Mouse (Mus musculus) gastrocnemius, postnatal 25 days (tissue): ENCODE data around the gene Rnf2. TPM values are rescaled to one million over a fixed set of nuclear protein-coding genes. Genes with fewer than 3 reads are reported as not detected.

Experiments used
- DNase-seq: peaks from one replicate; pipeline ENCODE4 v3.0.0; 2022
- long read RNA-seq, 2 experiments: library from polyadenylated mRNA; stranded (forward); transcript quantifications; one replicate each; pipeline ENCODE4 v2.0.0; 2021
- total RNA-seq, 2 experiments: library from RNA; stranded (reverse); gene quantifications; 1 replicate in 1 of 2; 2 replicates in 1 of 2; pipeline ENCODE4 v1.2.3; 2021

The Rnf2 gene
- 10 to 100 TPM; 10.4 to 13.5 TPM for total RNA-seq
- long read RNA-seq, experiment 1, transcript Rnf2-201 (7 exons, 3,160 nt): major isoform, 6 of 6 reads
- long read RNA-seq, experiment 1, partial matches to known transcripts: 0 of 6 reads
- long read RNA-seq, experiment 1, other reads (novel, unspliced or antisense): 0 of 6 reads
- long read RNA-seq, experiment 2, partial matches to known transcripts: 0 of 4 reads
- long read RNA-seq, experiment 2, other reads (novel, unspliced or antisense): 0 of 4 reads

GRCm38 (mm10) chr1:151500531-151501361 lies at the start of gene Rnf2:
Rnf2 (minus strand) TSS chr1:151500955.
- peak; percentile 96 for DNase-seq

DNA sequence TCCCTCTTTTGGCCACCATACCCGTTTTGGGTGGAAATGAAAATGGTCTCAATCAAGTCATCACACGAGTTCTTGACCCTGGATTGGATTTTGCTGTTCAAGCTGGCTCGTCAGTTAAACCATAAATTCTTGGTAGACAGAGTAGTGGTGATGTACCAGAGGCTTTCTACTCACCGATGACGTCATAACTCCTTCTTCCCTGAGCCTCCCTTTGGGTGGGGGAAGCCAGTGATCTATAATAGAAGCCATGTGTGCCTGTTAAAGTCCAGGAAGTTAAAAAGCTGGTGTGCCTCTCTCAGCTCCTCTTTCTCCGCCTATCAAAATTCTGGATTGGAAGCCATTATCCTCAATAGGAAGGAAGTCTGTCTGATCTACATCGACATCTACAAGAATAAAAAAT lies 49.0 kb upstream of the Rnf2 start:
- no peak for DNase-seq

DNA sequence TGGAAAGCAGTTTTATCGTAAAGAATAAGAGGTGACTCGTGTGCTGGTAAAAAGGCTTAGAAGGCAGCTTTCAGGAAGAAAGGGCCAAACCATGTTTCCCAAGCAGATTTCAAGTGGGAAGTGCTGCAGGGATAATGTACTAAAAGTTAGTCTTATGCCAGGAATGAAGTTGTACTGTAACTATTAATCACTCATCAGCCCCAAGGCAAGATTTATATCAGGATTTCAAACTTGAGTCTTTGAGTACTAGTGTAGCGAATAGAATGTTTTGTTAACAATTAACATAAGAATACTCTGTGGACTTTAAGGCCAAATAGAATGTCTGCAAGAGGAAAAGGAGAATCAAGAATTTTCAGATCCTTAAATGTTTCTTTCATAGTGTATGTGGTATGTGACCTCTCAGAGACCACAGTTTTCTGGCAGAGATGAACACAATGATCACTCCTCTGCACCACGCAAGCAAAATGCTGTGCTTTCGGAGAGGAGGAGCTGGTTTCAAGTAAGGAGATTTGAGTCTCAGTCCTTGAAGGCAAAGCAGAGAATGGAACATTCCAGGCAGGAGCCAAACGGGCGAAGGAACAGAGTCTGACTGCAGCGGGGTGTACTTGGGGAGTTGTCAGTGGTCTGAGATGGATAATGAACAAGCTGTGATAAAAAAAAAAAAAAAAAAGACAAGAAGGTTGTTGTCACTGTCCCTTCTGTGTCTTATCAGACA lies 48.3 kb upstream of the Rnf2 start:
- DNase-seq: no peak

GRCm38 (mm10) chr1:151545571-151545970 lies 44.8 kb upstream of the Rnf2 start:
- no peak for DNase-seq

DNA sequence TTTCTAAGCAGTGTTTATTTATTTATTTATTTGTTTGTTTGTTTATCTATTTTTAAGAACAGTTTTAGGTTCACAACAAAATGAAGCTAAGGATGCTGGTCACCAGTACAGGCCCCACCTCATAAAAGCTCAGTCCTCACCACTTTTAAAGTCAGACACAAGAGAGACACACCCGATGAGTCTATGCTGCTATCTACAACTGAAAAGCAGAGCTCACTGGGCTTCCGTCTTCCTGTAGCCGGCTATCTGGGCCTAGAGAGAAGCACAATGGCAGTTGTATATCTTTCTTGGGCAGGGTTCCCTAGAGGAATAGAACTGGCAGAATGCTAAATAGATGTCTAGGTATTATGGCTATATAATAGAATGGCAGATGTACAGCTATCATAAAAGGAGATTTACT lies 43.8 kb upstream of the Rnf2 start:
- no peak for DNase-seq

- no peak for DNase-seq
These were observed 43.2 kb upstream of the Rnf2 start for GRCm38 (mm10) chr1:151543796-151544477.

- DNase-seq: no peak
These were observed 25.9 kb upstream of the Rnf2 start for GRCm38 (mm10) chr1:151526701-151527100.

DNA sequence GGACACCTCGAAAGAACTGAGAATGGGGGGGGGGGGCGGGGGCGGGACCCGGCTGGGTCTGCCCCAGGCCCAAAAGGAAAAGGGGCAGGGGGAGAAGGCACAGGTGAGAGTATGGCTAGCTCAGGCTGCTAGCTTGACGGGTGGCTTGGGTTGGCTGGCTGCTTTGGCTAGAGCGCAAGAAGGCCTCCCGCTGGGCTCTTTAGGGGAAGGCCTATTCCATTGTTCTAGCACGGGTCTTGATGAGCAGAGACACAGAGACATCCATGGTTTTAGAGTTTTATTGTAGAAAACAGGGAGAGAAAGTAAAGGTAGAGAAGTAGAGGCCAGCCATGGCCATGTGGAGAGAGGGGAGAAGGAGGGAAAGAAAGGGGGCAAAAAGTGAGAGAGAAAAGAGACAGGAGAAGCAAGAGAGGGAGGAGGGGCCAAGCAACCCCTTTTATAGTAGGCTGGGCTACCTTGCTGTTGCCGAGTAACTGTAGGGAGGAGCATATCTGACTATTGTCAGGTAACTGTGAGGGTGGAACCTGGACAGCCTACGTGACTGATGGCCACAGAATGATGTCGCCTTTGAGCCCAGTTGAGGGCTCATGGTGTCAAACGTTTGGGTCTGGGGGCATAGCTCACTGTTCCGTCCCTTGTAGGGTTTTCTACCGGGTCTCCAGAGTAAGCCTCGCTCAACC lies 17.0 kb upstream of the Rnf2 start:
- DNase-seq: no peak

DNA sequence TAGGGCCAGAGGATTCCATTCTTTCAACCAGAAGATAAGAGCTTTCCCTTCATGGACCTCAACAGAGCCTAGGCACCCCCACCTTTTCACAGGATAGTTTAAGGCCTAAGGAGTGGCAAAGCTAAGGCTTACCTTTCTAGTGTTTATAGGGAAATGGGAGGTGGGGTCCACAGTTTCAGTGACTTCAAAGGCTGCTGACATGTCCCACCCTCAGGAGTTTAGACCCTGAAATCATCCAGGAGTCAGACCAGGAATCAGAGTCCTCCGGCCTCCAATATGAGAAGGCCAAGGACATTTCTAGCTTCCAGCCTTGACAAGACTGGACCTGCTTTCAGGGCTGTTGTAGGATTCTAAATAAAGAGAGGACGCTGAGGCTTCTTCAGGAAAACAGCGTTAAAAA lies 16.1 kb upstream of the Rnf2 start:
- no peak for DNase-seq

GRCm38 (mm10) chr1:151515733-151516132 lies 15.0 kb upstream of the Rnf2 start:
- no peak for DNase-seq

GRCm38 (mm10) chr1:151514119-151514518 lies 13.4 kb upstream of the Rnf2 start:
- no peak for DNase-seq

GRCm38 (mm10) chr1:151510811-151511210 lies 10.1 kb upstream of the Rnf2 start:
- DNase-seq: no peak

DNA sequence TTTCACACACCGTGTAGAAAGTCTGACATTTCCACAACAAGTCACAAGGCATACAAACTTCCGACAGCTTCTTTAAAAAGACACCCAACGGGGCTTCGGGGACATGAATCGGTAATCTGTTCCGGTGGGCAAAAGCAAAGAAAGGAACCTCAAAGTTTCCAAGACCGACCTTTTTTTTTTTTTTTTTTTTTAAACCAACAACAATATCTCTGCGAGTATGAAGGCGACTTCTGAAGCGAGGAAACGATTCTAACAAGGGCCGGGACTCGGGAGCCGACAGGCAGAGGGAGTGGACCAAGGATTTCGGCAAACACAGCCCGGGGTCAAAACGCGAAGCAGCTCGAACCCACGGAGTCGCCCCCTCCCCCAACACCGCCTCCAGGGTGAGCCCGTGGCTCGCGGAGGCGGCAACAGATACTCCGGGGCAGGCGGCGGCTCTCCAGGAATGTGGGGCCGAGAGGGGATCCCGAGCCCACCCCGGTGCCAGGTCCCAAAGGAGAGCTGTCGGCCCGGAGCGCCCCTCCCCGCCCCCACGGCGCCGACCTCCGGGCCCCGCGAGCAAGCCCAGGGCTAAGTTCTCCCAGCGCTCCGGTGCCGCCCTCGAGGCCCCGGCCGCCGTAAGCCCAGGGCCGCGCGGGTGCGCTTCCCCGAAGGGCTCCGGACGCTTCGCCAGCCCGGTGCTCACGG lies 797 bp downstream of the Rnf2 start:
- peak; percentile 55 for DNase-seq

- no peak for DNase-seq
These were observed 2.4 kb downstream of the Rnf2 start for GRCm38 (mm10) chr1:151498381-151498780.

- DNase-seq: no peak
These were observed 2.8 kb downstream of the Rnf2 start for GRCm38 (mm10) chr1:151497942-151498341.

GRCm38 (mm10) chr1:151497028-151497427 lies 3.7 kb downstream of the Rnf2 start:
- no peak for DNase-seq

- DNase-seq: no peak
These were observed 5.0 kb downstream of the Rnf2 start for GRCm38 (mm10) chr1:151495635-151496285.

DNA sequence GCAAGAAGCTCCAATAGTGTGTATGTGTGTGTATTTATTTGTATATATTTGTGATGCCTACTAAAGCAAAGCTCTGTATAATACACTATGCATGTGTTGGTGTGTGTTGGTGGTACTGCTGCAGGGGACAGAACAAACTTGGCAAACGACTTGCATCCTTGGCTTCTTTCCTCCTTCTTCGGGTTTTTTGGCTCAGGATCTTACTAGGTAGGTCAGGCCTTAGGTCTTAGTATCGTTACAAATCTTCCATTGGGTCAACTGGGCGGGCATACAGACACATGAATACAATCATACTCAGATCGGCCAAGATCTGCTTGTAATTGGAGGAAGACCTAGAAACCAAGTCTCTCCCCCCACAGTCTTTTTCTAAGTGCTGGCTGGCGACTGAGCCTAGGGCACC lies 6.0 kb downstream of the Rnf2 start:
- DNase-seq: no peak

GRCm38 (mm10) chr1:151493826-151494225 lies 6.9 kb downstream of the Rnf2 start:
- no peak for DNase-seq

DNA sequence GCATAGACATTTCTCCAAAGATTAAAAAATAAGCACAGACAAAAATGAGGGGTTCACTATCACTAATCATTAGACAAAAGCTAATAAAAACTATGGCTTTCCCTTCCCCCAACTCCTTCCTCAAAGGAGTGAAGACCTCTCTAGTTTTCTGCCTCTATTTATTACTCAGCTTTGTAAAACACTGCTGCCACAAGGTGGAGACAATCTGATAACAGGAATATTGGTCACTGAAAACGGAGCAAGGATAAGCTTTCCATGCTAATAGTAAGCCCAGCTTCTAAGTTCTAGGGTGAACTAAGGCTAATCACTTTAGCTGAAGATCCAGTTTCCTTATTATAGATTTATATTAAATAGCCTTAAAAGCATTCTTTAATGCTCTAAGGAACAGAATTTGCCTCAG lies 8.3 kb downstream of the Rnf2 start:
- no peak for DNase-seq

DNA sequence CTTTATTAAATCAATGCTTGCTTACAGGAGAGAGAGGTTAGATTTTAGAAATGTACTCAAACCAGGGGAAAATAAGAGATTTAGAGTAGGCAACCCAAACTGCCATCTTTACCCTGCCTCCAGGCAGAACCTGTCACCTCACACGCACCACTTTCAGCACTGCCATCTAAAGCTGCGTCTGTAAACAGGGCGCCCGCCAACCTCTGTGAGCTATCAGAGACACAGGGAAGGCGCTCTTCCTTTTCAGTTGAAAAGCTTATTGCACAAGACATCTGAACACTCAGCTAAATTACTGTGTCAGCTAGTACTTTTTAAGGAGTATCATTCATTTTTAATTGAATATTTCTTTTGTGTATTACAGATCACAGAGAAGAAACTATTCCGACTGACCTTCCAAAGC lies 10.9 kb downstream of the Rnf2 start:
- no peak for DNase-seq
